Mouse (Mus musculus): ENCODE measurements around the gene Sirt2.
A peak's percentile ranks its signal among the peaks of the same experiment; 100 is the strongest.

Sirt2 gene

GRCm38 (mm10) chr7:28766910-28767309 is 375 bp downstream of the Sirt2 start:
- no peak for DNase-seq (ENCODE audit: low read depth, low spot score)

GRCm38 (mm10) chr7:28767462-28767965 is 979 bp downstream of the Sirt2 start, which contains the start of gene Nfkbib:
Gene Nfkbib (minus strand): TSS chr7:28767512.
- DNase-seq (ENCODE audit: low read depth, low spot score), result no peak

- no peak for DNase-seq (ENCODE audit: low read depth, low spot score)
Observed at GRCm38 (mm10) chr7:28769414-28769958, 3.0 kb downstream of the Sirt2 start.

- no peak for DNase-seq (ENCODE audit: low read depth, low spot score)
Observed at GRCm38 (mm10) chr7:28770309-28770708, 3.8 kb downstream of the Sirt2 start.

- no peak for DNase-seq (ENCODE audit: low read depth, low spot score)
Observed at GRCm38 (mm10) chr7:28771867-28772266, 5.3 kb downstream of the Sirt2 start.

GRCm38 (mm10) chr7:28773163-28773562 is 6.6 kb downstream of the Sirt2 start:
- DNase-seq (ENCODE audit: low read depth, low spot score), result no peak

- no peak for DNase-seq (ENCODE audit: low read depth, low spot score)
Observed at GRCm38 (mm10) chr7:28774164-28774563, 7.6 kb downstream of the Sirt2 start.

GRCm38 (mm10) chr7:28775129-28775528 is 8.6 kb downstream of the Sirt2 start:
- DNase-seq (ENCODE audit: low read depth, low spot score), result no peak

GRCm38 (mm10) chr7:28778825-28779224 is 12.3 kb downstream of the Sirt2 start:
- DNase-seq (ENCODE audit: low read depth, low spot score), result no peak

GRCm38 (mm10) chr7:28780067-28780658 is 13.6 kb downstream of the Sirt2 start:
- DNase-seq (ENCODE audit: low read depth, low spot score), result peak; percentile 86

- no peak for DNase-seq (ENCODE audit: low read depth, low spot score)
Observed at GRCm38 (mm10) chr7:28780857-28781256, 14.3 kb downstream of the Sirt2 start.

GRCm38 (mm10) chr7:28781261-28781663 is 14.7 kb downstream of the Sirt2 start:
- DNase-seq (ENCODE audit: low read depth, low spot score), result no peak

- no peak for DNase-seq (ENCODE audit: low read depth, low spot score)
Observed at GRCm38 (mm10) chr7:28785161-28785560, 18.6 kb downstream of the Sirt2 start.

- no peak for DNase-seq (ENCODE audit: low read depth, low spot score)
Observed at GRCm38 (mm10) chr7:28787884-28788283, 21.3 kb downstream of the Sirt2 start.

- DNase-seq (ENCODE audit: low read depth, low spot score), result no peak
Observed at GRCm38 (mm10) chr7:28788307-28789195, 22.0 kb downstream of the Sirt2 start, which contains the start of gene Rinl. Gene Rinl (plus strand): TSS chr7:28788969.

GRCm38 (mm10) chr7:28789235-28789634 is 22.7 kb downstream of the Sirt2 start:
- DNase-seq (ENCODE audit: low read depth, low spot score), result no peak

- no peak for DNase-seq (ENCODE audit: low read depth, low spot score)
Observed at GRCm38 (mm10) chr7:28790066-28790806, 23.7 kb downstream of the Sirt2 start.

- DNase-seq (ENCODE audit: low read depth, low spot score), result peak; percentile 35
Observed at GRCm38 (mm10) chr7:28791706-28792105, 25.2 kb downstream of the Sirt2 start.

- DNase-seq (ENCODE audit: low read depth, low spot score), result no peak
Observed at GRCm38 (mm10) chr7:28792391-28793185, 26.1 kb downstream of the Sirt2 start.

GRCm38 (mm10) chr7:28793834-28794233 is 27.3 kb downstream of the Sirt2 start:
- no peak for DNase-seq (ENCODE audit: low read depth, low spot score)

- no peak for DNase-seq (ENCODE audit: low read depth, low spot score)
Observed at GRCm38 (mm10) chr7:28794496-28794895, 28.0 kb downstream of the Sirt2 start.

All from forelimb bud, embryonic 11.5 days (tissue).